Mouse (Mus musculus): ENCODE data around the gene Dpyd. TPM values are rescaled to one million over a fixed set of nuclear protein-coding genes. Genes with fewer than 3 reads are reported as not detected.

Gene Dpyd
- polyA plus RNA-seq, 1 experiment from 2014 or later: 3.6 TPM

DNA sequence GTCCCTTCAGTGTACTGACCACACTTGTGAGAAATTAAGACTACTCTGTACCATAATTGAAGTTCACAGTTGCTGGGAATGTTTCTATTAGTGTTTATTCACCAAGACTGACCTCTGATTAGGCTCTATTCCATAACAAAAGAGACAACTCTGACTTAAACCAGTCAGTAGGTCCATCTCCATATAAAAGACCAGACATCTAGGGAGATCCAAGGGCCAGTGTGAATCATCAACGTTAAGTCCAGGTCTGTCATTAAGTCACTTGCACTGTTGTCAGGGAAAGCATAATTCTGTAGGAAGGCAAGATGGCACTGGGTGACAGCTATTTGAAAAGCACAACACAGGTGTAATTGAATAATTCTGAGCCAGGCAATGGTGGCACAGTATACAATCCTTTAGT is 566.1 kb downstream of the Dpyd start:
- H3K4me3 ChIP-seq (ENCODE audit: low read length): no peak overlapping the region
- H3K9ac ChIP-seq (ENCODE audit: low read depth, low read length): no peak overlapping the region
- H3K4me1 ChIP-seq (ENCODE audit: control insufficient read depth, insufficient read depth, low read length): no peaks in the 10 kb centered on the region
- ATAC-seq (ENCODE audit: low FRiP score, low TSS enrichment): no peak
- H3K9me3 ChIP-seq (ENCODE audit: control insufficient read depth, low read length): no peaks in the 10 kb centered on the region
- no peaks in the 10 kb centered on the region for H3K36me3 ChIP-seq (ENCODE audit: control insufficient read depth, insufficient read depth, low read length)
- WGBS: 69% methylated on average over 1 of the region's 1 CpGs
- H3K4me2 ChIP-seq (replicated peaks; ENCODE audit: low read depth, low read length): no peak overlapping the region
- H3K27me3 ChIP-seq (ENCODE audit: control insufficient read depth, insufficient read depth, low read length): no peaks in the 10 kb centered on the region
- H3K27ac ChIP-seq (ENCODE audit: low read depth, low read length): no peak overlapping the region

DNA sequence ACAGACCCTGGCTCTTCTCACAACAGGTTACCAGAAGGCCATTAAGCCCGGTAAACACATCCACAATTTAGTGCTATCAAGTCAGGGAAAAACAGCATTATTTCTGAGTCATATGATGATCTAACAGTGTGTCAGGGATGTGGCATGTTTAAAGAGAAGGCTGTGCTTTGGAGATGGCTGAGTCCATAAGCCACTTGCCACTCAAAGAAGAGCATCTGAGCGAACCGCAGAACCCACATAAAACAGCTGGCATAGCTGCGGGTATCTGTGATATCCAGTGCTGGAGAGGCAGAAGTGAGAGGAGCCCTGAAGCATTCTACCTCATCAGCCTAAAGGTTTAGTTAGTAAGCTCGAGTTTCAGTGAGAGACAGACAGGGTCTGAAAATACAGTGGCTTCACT is 581.1 kb downstream of the Dpyd start:
- Histone ChIP-seq H3K4me2 (replicated peaks; ENCODE audit: low read depth, low read length) (no peak overlapping the region), H3K4me1 (ENCODE audit: control insufficient read depth, insufficient read depth, low read length) (no peaks in the 10 kb centered on the region), H3K36me3 (ENCODE audit: control insufficient read depth, insufficient read depth, low read length) (no peaks in the 10 kb centered on the region), H3K9me3 (ENCODE audit: control insufficient read depth, low read length) (peaks cover 7% of the 10 kb centered on the region), H3K9ac (ENCODE audit: low read depth, low read length) (no peak overlapping the region), H3K4me3 (ENCODE audit: low read length) (no peak overlapping the region), H3K27me3 (ENCODE audit: control insufficient read depth, insufficient read depth, low read length) (no peaks in the 10 kb centered on the region), H3K27ac (ENCODE audit: low read depth, low read length) (no peak overlapping the region)
- WGBS: 72% methylated on average over 5 of the region's 5 CpGs
- no peak for ATAC-seq (ENCODE audit: low FRiP score, low TSS enrichment)

DNA sequence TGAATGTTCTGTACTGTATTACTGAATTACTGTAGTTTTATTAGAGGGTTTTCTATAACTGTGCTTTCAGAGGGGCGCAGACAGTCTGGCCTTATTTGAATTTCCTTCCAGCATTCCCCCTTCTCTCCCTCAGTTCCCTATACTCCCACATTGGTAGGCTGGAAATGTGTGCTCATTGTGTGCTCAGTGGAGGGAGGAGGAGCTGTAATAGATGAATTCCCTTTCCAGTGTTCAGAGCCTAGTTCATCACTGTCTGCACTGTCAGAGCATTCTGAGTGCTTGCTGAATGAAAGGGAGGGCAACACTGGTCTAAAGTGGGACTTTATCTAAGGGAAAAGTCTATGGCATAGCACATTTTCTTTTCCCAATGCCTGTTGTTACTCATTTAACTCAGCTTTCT is 582.9 kb downstream of the Dpyd start:
- no peaks in the 10 kb centered on the region for H3K27me3 ChIP-seq (ENCODE audit: control insufficient read depth, insufficient read depth, low read length)
- ATAC-seq (ENCODE audit: low FRiP score, low TSS enrichment): no peak
- H3K36me3 ChIP-seq (ENCODE audit: control insufficient read depth, insufficient read depth, low read length): no peaks in the 10 kb centered on the region
- H3K4me3 ChIP-seq (ENCODE audit: low read length): no peak overlapping the region
- H3K9me3 ChIP-seq (ENCODE audit: control insufficient read depth, low read length): peaks cover 7% of the 10 kb centered on the region
- H3K4me2 ChIP-seq (replicated peaks; ENCODE audit: low read depth, low read length): no peak overlapping the region
- H3K9ac ChIP-seq (ENCODE audit: low read depth, low read length): no peak overlapping the region
- 81% methylated on average over 1 of the region's 1 CpGs for WGBS
- no peaks in the 10 kb centered on the region for H3K4me1 ChIP-seq (ENCODE audit: control insufficient read depth, insufficient read depth, low read length)
- H3K27ac ChIP-seq (ENCODE audit: low read depth, low read length): no peak overlapping the region

DNA sequence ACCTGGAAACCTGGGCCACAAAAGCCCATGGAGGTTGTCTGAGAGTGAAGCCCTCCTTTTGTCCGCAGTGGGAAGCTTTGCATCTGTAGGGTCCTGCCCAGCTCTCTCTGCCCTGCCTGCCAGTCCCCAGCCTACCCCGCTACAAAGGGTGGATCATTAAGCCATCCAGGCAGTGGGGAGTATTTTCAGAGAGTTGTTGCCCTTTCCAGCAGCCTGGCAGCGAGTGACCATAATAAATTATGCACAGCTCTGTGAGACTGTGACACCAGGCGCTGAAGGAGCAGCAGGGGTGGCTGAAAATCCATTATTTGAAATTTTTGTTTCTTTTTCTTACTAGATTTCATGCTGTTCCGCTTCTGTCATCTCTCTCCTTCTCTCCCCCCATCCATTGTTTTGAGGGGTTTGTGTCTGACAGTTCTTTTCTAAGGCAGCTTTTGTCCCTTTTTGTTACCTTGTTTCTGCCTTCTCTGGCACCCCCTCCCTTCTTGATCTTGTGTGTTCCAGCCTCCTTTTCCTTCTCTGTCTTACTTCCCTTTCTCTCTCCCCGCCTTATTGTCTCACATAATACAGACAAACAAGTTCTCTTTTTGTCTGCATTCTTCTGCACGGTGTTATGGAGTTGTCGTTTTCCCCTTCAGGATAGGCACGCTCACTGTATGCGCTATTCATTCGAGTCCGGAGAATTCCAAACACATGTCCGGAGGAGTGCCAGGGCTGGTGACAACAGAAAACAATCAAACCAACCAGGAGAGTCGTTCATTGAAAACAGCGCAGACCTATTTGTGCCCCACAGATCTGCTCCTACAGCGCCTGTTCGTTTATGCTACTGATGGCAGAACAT is 592.9 kb downstream of the Dpyd start:
- Histone ChIP-seq H3K4me3 (ENCODE audit: low read length) (no peak overlapping the region), H3K9ac (ENCODE audit: low read depth, low read length) (no peak overlapping the region), H3K27me3 (ENCODE audit: control insufficient read depth, insufficient read depth, low read length) (no peaks in the 10 kb centered on the region; the same call in 1 of the 2 replicates), H3K27ac (ENCODE audit: low read depth, low read length) (no peak overlapping the region), H3K9me3 (ENCODE audit: control insufficient read depth, low read length) (no peaks in the 10 kb centered on the region), H3K36me3 (ENCODE audit: control insufficient read depth, insufficient read depth, low read length) (no peaks in the 10 kb centered on the region), H3K4me1 (ENCODE audit: control insufficient read depth, insufficient read depth, low read length) (no peaks in the 10 kb centered on the region; the same call in 1 of the 2 replicates), H3K4me2 (replicated peaks; ENCODE audit: low read depth, low read length) (peak overlapping the region; percentile 17; the same call in 1 of the 2 replicates)
- 40% methylated on average over 17 of the region's 17 CpGs for WGBS
- ATAC-seq (ENCODE audit: low FRiP score, low TSS enrichment): peak; percentile 77; the same call in 1 of the 2 replicates

DNA sequence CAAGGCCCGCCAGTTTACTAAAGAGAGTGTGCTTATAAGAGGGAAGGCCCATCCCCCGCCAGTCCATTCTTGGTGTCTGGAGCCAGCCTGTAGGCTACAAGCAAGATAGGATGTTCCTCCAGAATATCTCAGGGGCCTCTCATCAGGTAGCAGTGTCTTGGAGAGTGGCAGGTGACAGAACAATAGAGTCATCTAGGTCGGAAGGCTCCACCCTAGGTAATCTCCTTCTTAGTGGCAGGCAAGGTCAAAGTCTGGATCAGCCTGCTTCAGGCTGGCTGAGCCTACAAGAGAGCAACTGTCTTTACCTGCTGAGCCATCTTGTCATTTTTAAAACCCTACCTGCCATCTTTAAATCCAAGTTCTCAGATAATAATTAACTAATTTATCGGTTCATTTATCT is 596.7 kb downstream of the Dpyd start:
- Histone ChIP-seq H3K4me2 (replicated peaks; ENCODE audit: low read depth, low read length) (no peak overlapping the region), H3K4me1 (ENCODE audit: control insufficient read depth, insufficient read depth, low read length) (no peaks in the 10 kb centered on the region; the same call in 1 of the 2 replicates), H3K27ac (ENCODE audit: low read depth, low read length) (no peak overlapping the region), H3K9ac (ENCODE audit: low read depth, low read length) (no peak overlapping the region), H3K9me3 (ENCODE audit: control insufficient read depth, low read length) (no peaks in the 10 kb centered on the region), H3K27me3 (ENCODE audit: control insufficient read depth, insufficient read depth, low read length) (no peaks in the 10 kb centered on the region; the same call in 1 of the 2 replicates), H3K4me3 (ENCODE audit: low read length) (no peak overlapping the region), H3K36me3 (ENCODE audit: control insufficient read depth, insufficient read depth, low read length) (no peaks in the 10 kb centered on the region)
- ATAC-seq (ENCODE audit: low FRiP score, low TSS enrichment): no peak
- 92% methylated on average over 4 of the region's 4 CpGs for WGBS

DNA sequence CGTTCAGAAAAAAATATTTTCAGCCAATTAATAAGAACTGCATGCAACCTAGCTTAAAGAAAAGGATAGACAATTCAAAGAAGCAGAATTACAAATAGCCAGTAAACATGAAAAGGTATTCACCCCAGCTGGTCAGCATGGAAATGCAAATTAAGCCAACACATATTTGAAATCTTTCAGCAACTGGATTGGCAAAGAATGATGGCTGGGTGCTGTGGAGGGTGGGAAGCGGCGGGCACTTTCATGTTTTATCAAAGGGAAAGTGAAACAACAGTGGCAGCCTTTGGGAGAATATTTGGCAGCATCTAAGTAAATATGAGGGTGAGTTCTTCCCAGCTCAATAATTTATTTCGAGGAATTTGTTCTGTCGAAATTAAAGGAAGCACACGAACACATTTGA is 603.8 kb downstream of the Dpyd start:
- H3K4me3 ChIP-seq (ENCODE audit: low read length): no peak overlapping the region
- ATAC-seq (ENCODE audit: low FRiP score, low TSS enrichment): no peak
- no peaks in the 10 kb centered on the region for H3K9me3 ChIP-seq (ENCODE audit: control insufficient read depth, low read length)
- no peak overlapping the region for H3K27ac ChIP-seq (ENCODE audit: low read depth, low read length)
- WGBS: 76% methylated on average over 6 of the region's 6 CpGs
- no peak overlapping the region for H3K4me2 ChIP-seq (replicated peaks; ENCODE audit: low read depth, low read length)
- no peaks in the 10 kb centered on the region for H3K4me1 ChIP-seq (ENCODE audit: control insufficient read depth, insufficient read depth, low read length)
- no peak overlapping the region for H3K9ac ChIP-seq (ENCODE audit: low read depth, low read length)
- no peaks in the 10 kb centered on the region for H3K27me3 ChIP-seq (ENCODE audit: control insufficient read depth, insufficient read depth, low read length)
- H3K36me3 ChIP-seq (ENCODE audit: control insufficient read depth, insufficient read depth, low read length): no peaks in the 10 kb centered on the region

DNA sequence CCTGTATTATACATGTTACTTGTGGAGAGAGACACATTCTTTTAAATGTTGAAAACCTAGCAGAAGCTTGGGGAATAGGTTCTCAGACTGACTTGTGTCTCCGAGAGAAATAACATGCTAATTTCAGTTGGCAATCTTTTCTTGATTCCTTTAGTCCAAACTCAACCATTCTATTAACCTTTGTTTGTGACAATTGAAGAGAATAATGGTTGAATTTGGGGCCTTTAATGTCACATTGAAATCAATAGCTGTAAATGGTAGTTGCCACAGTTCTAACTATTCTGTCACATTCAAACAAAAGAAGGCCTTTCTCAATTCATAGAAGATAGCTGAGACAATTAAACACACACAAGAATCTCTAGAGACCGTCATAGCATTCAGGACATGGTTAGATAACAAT is 606.2 kb downstream of the Dpyd start:
- no peak for ATAC-seq (ENCODE audit: low FRiP score, low TSS enrichment)
- no peak overlapping the region for H3K9ac ChIP-seq (ENCODE audit: low read depth, low read length)
- no peaks in the 10 kb centered on the region for H3K9me3 ChIP-seq (ENCODE audit: control insufficient read depth, low read length)
- no peaks in the 10 kb centered on the region for H3K4me1 ChIP-seq (ENCODE audit: control insufficient read depth, insufficient read depth, low read length)
- 77% methylated on average over 2 of the region's 2 CpGs for WGBS
- no peak overlapping the region for H3K4me2 ChIP-seq (replicated peaks; ENCODE audit: low read depth, low read length)
- no peaks in the 10 kb centered on the region for H3K36me3 ChIP-seq (ENCODE audit: control insufficient read depth, insufficient read depth, low read length)
- no peak overlapping the region for H3K4me3 ChIP-seq (ENCODE audit: low read length)
- H3K27ac ChIP-seq (ENCODE audit: low read depth, low read length): no peak overlapping the region
- H3K27me3 ChIP-seq (ENCODE audit: control insufficient read depth, insufficient read depth, low read length): no peaks in the 10 kb centered on the region

DNA sequence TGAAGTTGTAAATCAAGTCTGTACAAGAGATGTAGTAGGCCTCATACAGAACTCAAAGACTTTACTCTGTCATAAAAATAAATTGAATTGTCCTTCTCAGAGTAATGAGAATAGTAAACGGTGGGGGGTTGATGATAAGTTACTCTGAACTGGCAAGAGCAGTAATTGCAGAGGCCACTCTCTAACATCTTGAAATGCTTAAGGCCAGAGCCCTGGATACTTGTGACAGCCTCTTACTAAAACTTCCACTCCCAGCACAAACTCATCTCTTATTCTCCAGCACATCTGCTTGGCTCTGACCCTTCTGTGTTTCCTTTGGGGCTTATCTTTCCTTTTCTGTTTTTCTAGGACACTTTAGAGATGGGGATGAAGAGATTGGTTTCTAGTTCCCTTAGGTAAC is 606.7 kb downstream of the Dpyd start:
- no peaks in the 10 kb centered on the region for H3K9me3 ChIP-seq (ENCODE audit: control insufficient read depth, low read length)
- WGBS: 23% methylated on average over 1 of the region's 1 CpGs
- no peaks in the 10 kb centered on the region for H3K4me1 ChIP-seq (ENCODE audit: control insufficient read depth, insufficient read depth, low read length)
- H3K9ac ChIP-seq (ENCODE audit: low read depth, low read length): no peak overlapping the region
- no peak for ATAC-seq (ENCODE audit: low FRiP score, low TSS enrichment)
- H3K4me3 ChIP-seq (ENCODE audit: low read length): no peak overlapping the region
- no peak overlapping the region for H3K27ac ChIP-seq (ENCODE audit: low read depth, low read length)
- H3K4me2 ChIP-seq (replicated peaks; ENCODE audit: low read depth, low read length): no peak overlapping the region
- no peaks in the 10 kb centered on the region for H3K36me3 ChIP-seq (ENCODE audit: control insufficient read depth, insufficient read depth, low read length)
- H3K27me3 ChIP-seq (ENCODE audit: control insufficient read depth, insufficient read depth, low read length): no peaks in the 10 kb centered on the region

DNA sequence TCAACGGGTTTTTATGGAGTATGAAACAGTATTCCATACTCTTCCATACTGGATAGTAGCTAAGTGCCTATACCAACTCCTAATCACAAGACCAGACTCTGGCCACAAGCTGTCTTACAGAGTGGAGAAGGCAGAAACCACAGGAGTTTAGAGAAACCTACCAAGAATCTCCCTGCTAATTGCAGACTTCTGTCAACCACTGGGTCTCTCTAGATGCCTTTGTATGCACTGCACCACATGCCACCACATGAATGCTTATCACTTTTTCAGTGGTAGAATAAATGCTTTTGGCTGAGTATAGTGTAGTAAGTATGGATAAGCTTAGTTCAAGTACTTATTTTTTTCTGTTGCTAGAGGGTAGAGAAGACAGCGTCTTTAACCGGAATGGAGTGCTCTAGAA is 621.3 kb downstream of the Dpyd start:
- no peak overlapping the region for H3K4me2 ChIP-seq (replicated peaks; ENCODE audit: low read depth, low read length)

More for the DNA sequence above, 621.3 kb downstream of the Dpyd start:
- H3K27me3 ChIP-seq (ENCODE audit: control insufficient read depth, insufficient read depth, low read length): no peaks in the 10 kb centered on the region
- 93% methylated on average over 3 of the region's 3 CpGs for WGBS
- H3K9ac ChIP-seq (ENCODE audit: low read depth, low read length): no peak overlapping the region
- H3K9me3 ChIP-seq (ENCODE audit: control insufficient read depth, low read length): no peaks in the 10 kb centered on the region
- no peaks in the 10 kb centered on the region for H3K4me1 ChIP-seq (ENCODE audit: control insufficient read depth, insufficient read depth, low read length)
- no peak for ATAC-seq (ENCODE audit: low FRiP score, low TSS enrichment)
- no peaks in the 10 kb centered on the region for H3K36me3 ChIP-seq (ENCODE audit: control insufficient read depth, insufficient read depth, low read length)
- no peak overlapping the region for H3K4me3 ChIP-seq (ENCODE audit: low read length)
- H3K27ac ChIP-seq (ENCODE audit: low read depth, low read length): no peak overlapping the region
